Mouse (Mus musculus) megakaryocyte, embryonic 14.5 days (primary cell): ENCODE data around the gene Slc44a5. TPM values are rescaled to one million over a fixed set of nuclear protein-coding genes. Genes with fewer than 3 reads are reported as not detected.

ENCODE experiments used
- H3K27me3 ChIP-seq: replicated peaks from 2 replicates; pipeline ENCODE3; 2012; ENCODE audit warnings: inconsistent platforms
- H3K36me3 ChIP-seq: replicated peaks from 2 replicates; pipeline ENCODE3; 2012; ENCODE audit warnings: low read length, inconsistent platforms, mixed read lengths
- H3K4me1 ChIP-seq: 2 replicates; pipeline ENCODE4 v1.6.1; 2012; ENCODE audit warnings: inconsistent platforms
- H3K4me3 ChIP-seq: replicated peaks from 2 replicates; pipeline ENCODE3; 2012; ENCODE audit warnings: moderate library complexity, mild to moderate bottlenecking, inconsistent platforms
- H3K9me3 ChIP-seq: 2 replicates; pipeline ENCODE4 v1.6.1; 2012; ENCODE audit warnings: inconsistent platforms
- FLI1 ChIP-seq: IDR thresholded peaks from 2 replicates; pipeline ENCODE4 v1.6.1; 2012; ENCODE audit warnings: low read length, inconsistent platforms, mixed read lengths
- GATA1 ChIP-seq: IDR thresholded peaks from 3 replicates; pipeline ENCODE4 v1.6.1; 2012; ENCODE audit warnings: mixed read lengths, low read length, inconsistent platforms, borderline replicate concordance
- polyA plus RNA-seq: library from polyadenylated mRNA; stranded (reverse); fragments of >175 nt; gene quantifications from 2 replicates; pipeline ENCODE4 v1.2.3, GENCODE M21; 2012; ENCODE audit warnings: low replicate concordance; ENCODE audit not compliant: insufficient read depth

Slc44a5 gene
- polyA plus RNA-seq, 1 experiment: not detected

GRCm38 (mm10) chr3:154091468-154092338, 118.5 kb downstream of the Slc44a5 start:
- TF ChIP-seq FLI1 (no peak), GATA1 (no peak)
- Histone ChIP-seq H3K27me3 (no peaks in the 10 kb centered on the region), H3K9me3 (no peaks in the 10 kb centered on the region), H3K4me3 (no peak overlapping the region), H3K36me3 (no peaks in the 10 kb centered on the region), H3K4me1 (0 out of 2 replicates have a peak, but pooled peaks cover 3% of the 10 kb centered on the region)

DNA sequence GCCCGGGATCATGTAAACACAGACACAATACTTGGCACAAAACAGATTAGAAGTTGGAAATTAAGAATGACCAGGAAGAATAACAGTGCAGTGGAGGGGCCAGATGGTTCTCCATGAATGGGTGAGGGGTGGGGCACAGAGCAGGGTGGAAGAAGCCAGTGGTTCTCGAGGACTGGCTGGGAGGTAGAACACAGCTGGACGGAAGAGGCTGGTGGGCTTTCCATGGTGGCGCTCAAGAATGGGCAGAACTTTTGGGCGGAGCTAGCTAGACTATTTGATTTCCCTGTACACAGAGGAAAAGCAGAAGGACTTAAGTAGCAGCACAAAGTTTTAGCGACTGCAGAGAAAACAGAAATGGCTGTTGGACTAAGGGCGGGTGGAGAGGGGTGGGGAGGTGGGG, 119.2 kb downstream of the Slc44a5 start:
- Histone ChIP-seq H3K36me3 (no peaks in the 10 kb centered on the region), H3K27me3 (no peaks in the 10 kb centered on the region), H3K4me3 (no peak overlapping the region), H3K4me1 (0 out of 2 replicates have a peak, but pooled peaks cover 3% of the 10 kb centered on the region), H3K9me3 (no peaks in the 10 kb centered on the region)
- no peak for TF ChIP-seq FLI1
- TF ChIP-seq GATA1: no peak

GRCm38 (mm10) chr3:154093745-154094322, 120.6 kb downstream of the Slc44a5 start:
- Histone ChIP-seq H3K27me3 (no peaks in the 10 kb centered on the region), H3K36me3 (no peaks in the 10 kb centered on the region), H3K9me3 (peaks cover 12% of the 10 kb centered on the region), H3K4me3 (no peak overlapping the region), H3K4me1 (0 out of 2 replicates have a peak, but pooled peaks cover 3% of the 10 kb centered on the region)
- no peak for TF ChIP-seq FLI1
- no peak for TF ChIP-seq GATA1

DNA sequence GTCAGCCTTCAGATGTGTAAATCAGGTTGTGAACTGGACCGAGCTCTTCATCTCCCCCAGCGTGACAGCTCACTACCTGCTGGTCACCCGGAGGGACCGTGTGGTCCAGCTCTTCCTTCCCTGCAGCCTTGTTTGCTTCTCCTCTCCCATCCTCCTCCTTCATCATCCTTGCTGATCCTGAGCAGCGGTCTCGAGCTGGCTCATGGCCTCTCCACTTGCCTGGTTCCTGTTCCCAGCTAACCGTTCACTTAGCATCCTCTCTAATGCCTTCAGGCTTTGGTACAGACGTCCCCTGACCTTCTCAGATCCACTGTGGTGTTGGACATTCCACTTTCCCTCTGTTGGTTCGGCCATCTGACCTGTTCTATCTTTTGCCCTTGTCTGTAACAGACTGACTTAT, 128.4 kb downstream of the Slc44a5 start:
- peaks cover 24% of the 10 kb centered on the region for H3K9me3 ChIP-seq
- H3K4me1 ChIP-seq: no peaks in the 10 kb centered on the region
- H3K27me3 ChIP-seq: no peaks in the 10 kb centered on the region
- TF ChIP-seq FLI1: no peak
- no peak for TF ChIP-seq GATA1
- no peaks in the 10 kb centered on the region for H3K36me3 ChIP-seq
- H3K4me3 ChIP-seq: peak overlapping the region; percentile 43

- Histone ChIP-seq H3K27me3 (peaks cover 4% of the 10 kb centered on the region), H3K4me1 (no peaks in the 10 kb centered on the region), H3K36me3 (no peaks in the 10 kb centered on the region), H3K9me3 (peaks cover 7% of the 10 kb centered on the region), H3K4me3 (no peak overlapping the region)
- no peak for TF ChIP-seq GATA1
- no peak for TF ChIP-seq FLI1
These were observed 137.3 kb downstream of the Slc44a5 start for GRCm38 (mm10) chr3:154110528-154110927.

DNA sequence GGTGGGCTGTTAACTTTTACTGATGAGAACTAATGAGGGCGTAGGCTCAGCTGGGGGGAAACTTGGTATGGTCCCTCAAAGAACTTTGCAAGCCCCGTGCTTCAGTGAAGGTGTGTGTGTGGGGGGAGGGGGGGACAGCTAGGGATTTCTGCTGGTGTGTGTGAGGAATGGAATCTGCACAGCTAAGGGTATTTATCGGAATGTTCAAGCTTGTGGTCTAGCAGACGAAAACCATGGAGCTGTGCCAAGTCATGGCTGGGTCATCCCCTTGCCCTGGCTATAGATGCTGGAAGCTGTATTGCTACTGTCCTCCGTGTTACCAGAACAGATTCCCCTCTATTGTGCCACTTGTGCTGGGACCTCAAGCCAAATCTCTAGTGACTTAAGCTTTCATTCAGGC, 138.0 kb downstream of the Slc44a5 start:
- Histone ChIP-seq H3K27me3 (peaks cover 4% of the 10 kb centered on the region), H3K9me3 (peaks cover 7% of the 10 kb centered on the region), H3K4me3 (no peak overlapping the region), H3K4me1 (no peaks in the 10 kb centered on the region), H3K36me3 (no peaks in the 10 kb centered on the region)
- no peak for TF ChIP-seq FLI1
- no peak for TF ChIP-seq GATA1

DNA sequence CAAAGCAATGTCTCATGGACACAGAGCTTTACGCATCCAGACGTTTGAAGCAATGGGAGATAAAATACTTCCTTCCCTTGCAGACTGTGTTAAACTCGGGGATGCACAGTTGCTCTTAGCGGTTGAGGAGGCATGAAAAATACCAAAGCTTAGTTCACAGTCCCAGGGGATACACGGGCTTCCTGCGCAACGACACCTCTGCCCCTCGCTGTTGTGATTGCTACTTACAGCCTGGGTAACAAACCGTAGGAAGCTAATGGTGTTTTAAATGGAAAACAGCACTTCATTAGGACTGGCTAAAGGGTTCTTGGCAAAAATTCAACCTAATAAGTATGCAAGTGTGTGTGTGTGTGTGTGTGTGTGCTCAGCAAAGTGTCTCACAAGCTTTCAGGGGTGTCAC, 141.8 kb downstream of the Slc44a5 start:
- TF ChIP-seq FLI1: no peak
- no peak for TF ChIP-seq GATA1
- Histone ChIP-seq H3K36me3 (no peaks in the 10 kb centered on the region), H3K4me3 (no peak overlapping the region), H3K27me3 (peaks cover 4% of the 10 kb centered on the region), H3K4me1 (no peaks in the 10 kb centered on the region), H3K9me3 (no peaks in the 10 kb centered on the region)

- Histone ChIP-seq H3K36me3 (no peaks in the 10 kb centered on the region), H3K9me3 (no peaks in the 10 kb centered on the region), H3K4me1 (no peaks in the 10 kb centered on the region), H3K4me3 (no peak overlapping the region), H3K27me3 (peaks cover 4% of the 10 kb centered on the region)
- TF ChIP-seq GATA1 (no peak), FLI1 (no peak)
These were observed 142.2 kb downstream of the Slc44a5 start for GRCm38 (mm10) chr3:154115478-154115877.

- H3K4me1 ChIP-seq: no peaks in the 10 kb centered on the region
- H3K27me3 ChIP-seq: peaks cover 4% of the 10 kb centered on the region
- no peak for TF ChIP-seq GATA1
- H3K36me3 ChIP-seq: no peaks in the 10 kb centered on the region
- H3K9me3 ChIP-seq: no peaks in the 10 kb centered on the region
- no peak overlapping the region for H3K4me3 ChIP-seq
These were observed 142.8 kb downstream of the Slc44a5 start for GRCm38 (mm10) chr3:154116000-154116399.

DNA sequence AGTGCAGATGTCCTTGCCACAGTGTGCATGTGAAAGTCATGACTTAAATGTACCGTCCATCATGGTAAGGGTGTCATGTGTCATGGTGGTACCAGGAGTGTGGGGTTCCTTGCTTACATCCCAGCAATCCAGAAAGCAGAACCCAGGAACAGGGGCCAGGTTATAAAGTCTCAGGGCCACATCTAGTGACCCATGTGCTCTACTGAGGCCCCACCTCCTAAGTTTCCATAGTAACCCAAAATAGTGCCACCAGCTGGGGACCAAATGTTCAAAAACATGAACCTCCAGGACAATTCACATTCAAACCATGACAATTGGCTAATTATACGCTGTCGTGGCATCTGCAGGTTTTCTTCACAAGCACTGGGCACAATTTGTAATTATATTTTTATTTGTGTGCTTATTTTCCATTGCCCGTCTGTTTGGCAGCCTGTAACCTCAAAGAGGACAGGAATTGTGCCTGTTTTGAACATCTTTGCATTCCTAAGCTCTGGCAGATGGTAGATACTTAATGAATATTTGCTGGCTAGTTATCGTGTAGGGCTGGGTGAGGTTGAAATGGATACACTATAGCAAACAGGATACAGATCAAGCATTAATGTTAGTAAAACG, 145.9 kb downstream of the Slc44a5 start:
- no peak for TF ChIP-seq GATA1
- no peak for TF ChIP-seq FLI1
- Histone ChIP-seq H3K27me3 (peaks cover 2% of the 10 kb centered on the region), H3K9me3 (no peaks in the 10 kb centered on the region), H3K4me3 (no peak overlapping the region), H3K36me3 (no peaks in the 10 kb centered on the region), H3K4me1 (no peaks in the 10 kb centered on the region)
